Mouse (Mus musculus): ENCODE data around the gene Agap1. TPM values are rescaled to one million over a fixed set of nuclear protein-coding genes. Genes with fewer than 3 reads are reported as not detected.

The Agap1 gene
- polyA plus RNA-seq, 1 experiment from 2014 or later, result 8.5 TPM

DNA sequence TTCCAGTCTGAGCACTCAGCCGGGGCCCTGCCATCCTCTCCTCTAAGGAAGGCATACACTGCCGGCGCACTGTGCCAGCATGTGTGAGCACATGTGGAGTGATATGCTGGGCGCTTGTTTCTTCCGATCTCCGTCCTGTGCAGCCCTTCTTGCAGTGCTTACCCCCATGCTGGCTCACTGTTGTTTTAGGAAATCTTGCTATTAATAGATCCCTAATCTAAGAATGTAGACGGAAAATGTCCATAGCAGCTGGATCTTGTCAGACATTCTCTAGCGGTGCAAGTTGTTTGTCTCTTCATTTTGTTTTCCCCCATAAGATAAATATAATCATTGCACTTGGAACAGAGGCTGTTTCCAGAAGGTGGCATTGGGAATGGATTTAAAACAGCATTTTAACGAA is 79.1 kb downstream of the Agap1 start:
- peak; percentile 64 for DNase-seq (ENCODE audit: low spot score)
- WGBS, result 51% methylated on average over 9 of the region's 9 CpGs

DNA sequence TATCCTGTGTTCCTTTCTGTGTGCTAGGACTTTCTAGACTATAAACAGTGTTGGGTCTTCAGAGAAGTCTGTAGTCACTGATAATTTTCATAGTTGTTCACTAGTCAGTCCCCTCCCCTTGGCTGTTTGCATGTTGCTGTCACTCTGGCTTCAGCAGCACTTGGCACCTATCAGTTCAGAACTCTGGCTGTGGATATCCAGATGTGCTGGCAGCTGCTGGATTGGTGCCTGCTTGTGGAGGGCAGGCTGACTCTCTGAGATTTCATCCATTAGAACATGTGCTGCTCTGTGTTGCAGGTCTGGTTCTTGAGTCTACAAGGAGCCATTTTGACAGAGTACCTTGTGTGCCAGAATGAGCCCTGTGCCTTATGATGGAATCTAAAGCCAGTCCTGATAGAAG is 80.6 kb downstream of the Agap1 start:
- no peak overlapping the region for H3K27ac ChIP-seq
- H3K4me1 ChIP-seq (replicated peaks; ENCODE audit: insufficient read depth, low read length), result peaks cover 28% of the 10 kb centered on the region
- ATAC-seq (replicated peaks; ENCODE audit: low FRiP score, low read depth) (no peak), DNase-seq (ENCODE audit: low spot score) (no peak)
- TF ChIP-seq CTCF (IDR thresholded peaks at IDR 0.05; ENCODE audit: low read depth), result no peak
- H3K9me3 ChIP-seq (replicated peaks; ENCODE audit: low read length), result no peaks in the 10 kb centered on the region; the same call in 1 of the 2 replicates
- no peak overlapping the region for H3K4me3 ChIP-seq (replicated peaks; ENCODE audit: low read depth, low read length)
- H3K9ac ChIP-seq (ENCODE audit: low read depth, low read length), result no peak overlapping the region
- H3K4me2 ChIP-seq (ENCODE audit: low read length), result no peak overlapping the region
- no peaks in the 10 kb centered on the region for H3K36me3 ChIP-seq (ENCODE audit: insufficient read depth, low read length)
- no peaks in the 10 kb centered on the region for H3K27me3 ChIP-seq (ENCODE audit: insufficient read depth, low read length)

More for the DNA sequence above, 79.1 kb downstream of the Agap1 start:
- TF ChIP-seq CTCF (IDR thresholded peaks at IDR 0.05; ENCODE audit: low read depth), result no peak
- Histone ChIP-seq H3K4me3 (replicated peaks; ENCODE audit: low read depth, low read length) (no peak overlapping the region), H3K9me3 (replicated peaks; ENCODE audit: low read length) (no peaks in the 10 kb centered on the region; the same call in 1 of the 2 replicates), H3K4me2 (ENCODE audit: low read length) (peak overlapping the region; percentile 22; the same call in 1 of the 2 replicates), H3K27me3 (ENCODE audit: insufficient read depth, low read length) (no peaks in the 10 kb centered on the region), H3K9ac (ENCODE audit: low read depth, low read length) (no peak overlapping the region), H3K27ac (peak overlapping the region; percentile 77), H3K36me3 (ENCODE audit: insufficient read depth, low read length) (no peaks in the 10 kb centered on the region), H3K4me1 (replicated peaks; ENCODE audit: insufficient read depth, low read length) (peaks cover 20% of the 10 kb centered on the region)
- ATAC-seq (replicated peaks; ENCODE audit: low FRiP score, low read depth), result no peak

DNA sequence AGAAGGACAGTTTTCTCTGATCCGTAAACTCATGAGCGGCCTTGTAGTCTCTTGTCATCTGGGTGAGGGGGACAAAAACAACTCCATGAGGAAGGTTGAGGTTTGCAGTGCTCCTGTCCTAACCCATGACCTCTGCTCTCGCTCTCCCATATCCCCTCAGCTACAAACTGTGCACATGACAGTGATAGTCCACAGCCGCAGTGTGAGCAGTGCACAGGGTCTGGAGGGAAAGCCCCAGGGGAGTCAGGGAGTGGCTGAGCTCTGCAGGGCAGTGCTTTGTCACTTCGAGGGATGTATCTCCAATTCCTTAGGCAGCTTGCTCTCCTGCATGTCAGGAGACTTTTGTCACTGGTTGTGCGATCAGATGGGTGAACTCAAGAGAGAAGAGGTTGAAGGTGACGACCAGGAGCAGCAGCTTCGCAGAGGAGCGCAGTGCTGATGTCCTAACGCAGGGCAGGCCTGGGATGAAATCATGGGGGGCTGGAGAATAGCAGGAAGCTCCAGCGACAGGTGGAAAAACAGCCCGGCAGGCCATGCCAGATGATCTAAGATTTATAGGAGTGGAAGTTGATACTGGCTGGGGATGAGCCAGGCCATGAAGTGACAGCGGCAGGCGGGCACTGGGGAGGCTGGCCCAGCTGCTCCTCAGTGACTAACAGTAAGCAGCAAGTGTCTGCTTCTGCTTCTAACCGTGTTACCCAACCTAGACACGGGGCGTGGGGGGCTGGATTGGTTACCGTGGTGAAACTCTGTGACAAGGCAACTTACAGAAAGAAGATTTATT is 83.7 kb downstream of the Agap1 start:
- peaks cover 28% of the 10 kb centered on the region for H3K4me1 ChIP-seq (replicated peaks; ENCODE audit: insufficient read depth, low read length)
- 25% methylated on average over 18 of the region's 18 CpGs for WGBS
- H3K27ac ChIP-seq, result no peak overlapping the region
- H3K9ac ChIP-seq (ENCODE audit: low read depth, low read length), result no peak overlapping the region
- no peaks in the 10 kb centered on the region for H3K9me3 ChIP-seq (replicated peaks; ENCODE audit: low read length)
- DNase-seq (ENCODE audit: low spot score) (peak; percentile 80), ATAC-seq (replicated peaks; ENCODE audit: low FRiP score, low read depth) (peak; percentile 44; the same call in 1 of the 2 replicates)
- H3K36me3 ChIP-seq (ENCODE audit: insufficient read depth, low read length), result no peaks in the 10 kb centered on the region
- TF ChIP-seq CTCF (IDR thresholded peaks at IDR 0.05; ENCODE audit: low read depth), result no peak
- H3K27me3 ChIP-seq (ENCODE audit: insufficient read depth, low read length), result no peaks in the 10 kb centered on the region
- no peak overlapping the region for H3K4me3 ChIP-seq (replicated peaks; ENCODE audit: low read depth, low read length)
- H3K4me2 ChIP-seq (ENCODE audit: low read length), result no peak overlapping the region

DNA sequence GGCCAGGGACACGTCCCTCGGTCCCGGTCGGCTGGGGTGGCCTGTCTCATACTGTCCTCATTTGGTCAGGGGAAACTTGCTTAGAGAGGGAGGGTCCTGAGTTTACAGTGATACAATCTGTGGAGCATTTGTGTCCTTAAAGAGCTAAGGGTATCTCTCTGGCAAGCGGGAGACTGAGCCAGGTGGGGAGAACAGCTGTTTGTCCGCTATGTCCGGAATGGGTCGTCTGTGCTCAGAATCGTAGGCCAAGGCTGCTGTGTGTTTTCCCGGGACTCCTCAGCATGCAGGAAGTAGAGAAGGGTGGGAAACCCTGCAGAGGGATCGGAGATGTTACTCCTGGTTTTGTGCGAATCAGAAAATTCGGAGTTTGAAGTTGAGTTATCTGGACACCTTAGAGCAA is 84.5 kb downstream of the Agap1 start:
- TF ChIP-seq CTCF (IDR thresholded peaks at IDR 0.05; ENCODE audit: low read depth), result no peak
- Histone ChIP-seq H3K27ac (no peak overlapping the region), H3K4me1 (replicated peaks; ENCODE audit: insufficient read depth, low read length) (peaks cover 24% of the 10 kb centered on the region)

DNA sequence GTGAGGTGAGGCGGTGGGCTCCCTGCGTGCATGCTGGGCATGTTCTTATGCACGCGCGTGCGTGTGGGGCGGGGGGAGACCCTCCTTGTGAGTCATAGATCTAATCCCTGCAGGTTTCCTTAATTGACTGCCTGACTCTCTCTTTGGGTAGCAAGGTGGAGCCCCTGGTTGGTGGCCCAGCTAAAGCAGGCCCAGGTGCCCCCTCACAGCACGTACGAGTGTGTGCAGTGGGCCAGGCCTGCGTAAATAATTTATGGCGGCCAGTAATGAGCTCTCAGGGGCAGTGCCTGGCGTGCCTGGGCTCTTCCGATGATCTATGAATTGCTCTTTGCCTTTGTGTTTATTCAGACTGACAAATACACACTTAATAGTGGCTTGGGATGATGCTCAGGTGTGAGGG is 86.5 kb downstream of the Agap1 start:
- no peak overlapping the region for H3K4me3 ChIP-seq (replicated peaks; ENCODE audit: low read depth, low read length)
- DNase-seq (ENCODE audit: low spot score), result no peak
- H3K36me3 ChIP-seq (ENCODE audit: insufficient read depth, low read length), result no peaks in the 10 kb centered on the region
- no peak for TF ChIP-seq CTCF (IDR thresholded peaks at IDR 0.05; ENCODE audit: low read depth)
- peaks cover 21% of the 10 kb centered on the region for H3K4me1 ChIP-seq (replicated peaks; ENCODE audit: insufficient read depth, low read length)
- no peak overlapping the region for H3K27ac ChIP-seq
- no peaks in the 10 kb centered on the region for H3K9me3 ChIP-seq (replicated peaks; ENCODE audit: low read length)
- no peak for ATAC-seq (replicated peaks; ENCODE audit: low FRiP score, low read depth)
- H3K9ac ChIP-seq (ENCODE audit: low read depth, low read length), result no peak overlapping the region
- no peaks in the 10 kb centered on the region for H3K27me3 ChIP-seq (ENCODE audit: insufficient read depth, low read length)
- 65% methylated on average over 13 of the region's 13 CpGs for WGBS
- no peak overlapping the region for H3K4me2 ChIP-seq (ENCODE audit: low read length)

More for the DNA sequence above, 84.5 kb downstream of the Agap1 start:
- DNase-seq (ENCODE audit: low spot score), result no peak
- Histone ChIP-seq H3K36me3 (ENCODE audit: insufficient read depth, low read length) (no peaks in the 10 kb centered on the region), H3K9ac (ENCODE audit: low read depth, low read length) (no peak overlapping the region), H3K27me3 (ENCODE audit: insufficient read depth, low read length) (no peaks in the 10 kb centered on the region), H3K9me3 (replicated peaks; ENCODE audit: low read length) (no peaks in the 10 kb centered on the region), H3K4me2 (ENCODE audit: low read length) (no peak overlapping the region), H3K4me3 (replicated peaks; ENCODE audit: low read depth, low read length) (no peak overlapping the region)
- ATAC-seq (replicated peaks; ENCODE audit: low FRiP score, low read depth), result no peak
- WGBS, result 33% methylated on average over 13 of the region's 13 CpGs

DNA sequence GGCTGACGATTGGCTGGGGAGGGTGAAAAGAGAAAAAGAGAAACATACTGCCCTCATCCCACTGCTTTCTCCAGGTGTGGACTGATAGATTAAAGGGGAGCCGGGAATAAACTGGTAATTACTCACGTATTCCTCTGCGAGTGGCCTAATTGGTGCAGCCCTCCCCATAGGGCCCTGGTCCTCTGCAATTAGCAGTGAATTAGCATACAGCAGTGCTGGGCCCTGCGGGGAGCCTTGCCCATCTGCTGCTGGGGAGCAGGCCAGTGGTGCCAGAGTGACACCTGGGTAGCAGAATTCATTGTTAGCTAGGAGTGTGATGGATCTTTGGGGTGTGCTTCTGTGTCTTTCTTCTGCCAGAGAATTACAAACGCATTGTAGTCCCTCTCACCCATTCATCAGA is 87.9 kb downstream of the Agap1 start:
- peaks cover 27% of the 10 kb centered on the region for H3K4me1 ChIP-seq (replicated peaks; ENCODE audit: insufficient read depth, low read length)
- no peaks in the 10 kb centered on the region for H3K36me3 ChIP-seq (ENCODE audit: insufficient read depth, low read length)
- ATAC-seq (replicated peaks; ENCODE audit: low FRiP score, low read depth), result no peak
- no peak for DNase-seq (ENCODE audit: low spot score)
- 53% methylated on average over 6 of the region's 6 CpGs for WGBS
- no peak for TF ChIP-seq CTCF (IDR thresholded peaks at IDR 0.05; ENCODE audit: low read depth)
- no peak overlapping the region for H3K4me3 ChIP-seq (replicated peaks; ENCODE audit: low read depth, low read length)
- no peak overlapping the region for H3K4me2 ChIP-seq (ENCODE audit: low read length)
- H3K27me3 ChIP-seq (ENCODE audit: insufficient read depth, low read length), result no peaks in the 10 kb centered on the region
- H3K9ac ChIP-seq (ENCODE audit: low read depth, low read length), result no peak overlapping the region
- H3K27ac ChIP-seq, result no peak overlapping the region
- no peaks in the 10 kb centered on the region for H3K9me3 ChIP-seq (replicated peaks; ENCODE audit: low read length)

All from kidney, postnatal 0 days (tissue).